Mouse (Mus musculus) olfactory bulb, adult 2 months (tissue): ENCODE measurements around the gene Gapvd1. TPM values are rescaled to one million over a fixed set of nuclear protein-coding genes. Genes with fewer than 3 reads are reported as not detected.
"Not testable (repeated sequence)": the region's sequence is repeated elsewhere in the genome, so short reads cannot be mapped to it uniquely, and the experiment has no call there.

Experiments used
- H3K27ac ChIP-seq: fragments of 200-500 bp; 2 replicates; pipeline ENCODE4 v1.5.1; 2012; ENCODE audit warnings: low read depth, low read length; ENCODE audit not compliant: insufficient read depth
- H3K4me1 ChIP-seq: fragments of 200-500 bp; 2 replicates; pipeline ENCODE4 v1.6.1; 2012; ENCODE audit warnings: low read length; ENCODE audit not compliant: control insufficient read depth, insufficient read depth
- H3K4me3 ChIP-seq: fragments of 200-500 bp; 2 replicates; pipeline ENCODE4 v1.5.1; 2012; ENCODE audit warnings: mild to moderate bottlenecking, low read depth, low read length, moderate library complexity; ENCODE audit not compliant: insufficient read depth
- CTCF ChIP-seq: fragments of 200-500 bp; IDR thresholded peaks from 2 replicates; pipeline ENCODE4 v1.5.1; 2012; ENCODE audit warnings: low read depth, mild to moderate bottlenecking, low read length, moderate library complexity; ENCODE audit not compliant: insufficient read depth
- POLR2A ChIP-seq: fragments of 200-500 bp; IDR thresholded peaks from 2 replicates; pipeline ENCODE4 v1.6.1; 2012; ENCODE audit warnings: mild to moderate bottlenecking, low read depth, low read length, moderate library complexity; ENCODE audit not compliant: insufficient read depth
- WGBS: fragments of 180-500 bp; shearing (Covaris S2); methylation state at CpG from one replicate; pipeline ENCODE4 v1.1.7; 2018; 5-methylcytosine and 5-hydroxymethylcytosine counted together
- polyA plus RNA-seq: library from polyadenylated mRNA; stranded (reverse); fragments of >200 nt; gene quantifications from 2 replicates; pipeline ENCODE4 v1.2.4, GENCODE M21; 2012; ENCODE audit warnings: low replicate concordance; ENCODE audit not compliant: missing spikeins, insufficient read depth, insufficient read length

Gene Gapvd1
- polyA plus RNA-seq, 1 experiment: not detected

DNA sequence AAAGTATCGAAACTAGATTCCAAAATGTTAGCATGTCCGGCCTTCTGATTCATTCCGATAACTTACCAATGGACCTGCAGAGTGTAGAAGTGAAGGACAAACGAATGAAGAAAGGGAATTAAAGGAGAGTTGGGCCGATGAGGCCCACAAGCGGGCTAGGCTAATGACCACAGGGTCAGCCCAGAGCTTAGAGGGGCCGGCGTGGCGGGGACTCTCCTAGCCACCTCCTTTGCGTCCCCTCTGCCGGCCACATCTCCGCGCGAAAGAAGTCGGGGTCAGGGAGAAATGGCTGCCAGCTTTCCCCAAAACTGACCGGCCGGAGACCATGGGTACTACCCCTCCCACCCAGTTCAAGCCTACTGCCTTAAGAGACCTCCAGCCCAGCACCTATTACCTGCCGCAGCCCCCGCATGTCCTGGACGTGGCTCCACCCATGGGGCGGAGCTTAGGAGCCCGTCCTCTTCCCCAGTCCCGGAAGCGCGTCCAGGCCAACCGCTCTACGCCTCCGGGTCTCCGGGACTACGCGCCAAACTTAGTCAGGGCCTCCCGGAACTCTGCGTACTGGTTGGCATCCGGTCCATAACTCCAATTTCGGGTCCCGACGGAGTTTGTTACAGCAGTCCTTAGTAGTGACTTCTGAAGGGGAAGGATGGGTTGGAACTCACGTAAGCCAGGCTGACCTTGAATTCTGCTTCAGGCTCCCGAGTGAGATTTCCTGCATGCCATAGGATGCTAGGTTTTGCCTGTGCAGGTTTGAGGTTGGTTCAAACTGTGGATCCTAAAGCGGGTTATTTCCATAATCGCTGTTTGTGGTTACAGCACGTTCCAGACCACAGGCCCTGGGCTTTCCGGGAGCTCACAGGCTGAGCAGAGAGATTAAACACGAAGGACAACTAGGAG lies 44.6 kb upstream of the Gapvd1 start, which contains the start of gene Rabepk:
Rabepk (minus strand) TSS at position 556 of the 900 bp plus-strand sequence.
- Histone ChIP-seq H3K4me3 (peak within 1 kb of the TSS; percentile 63), H3K27ac (peak within 1 kb of the TSS; percentile 29; the same call in 1 of the 2 replicates), H3K4me1 (peaks cover 8% of the 10 kb centered on the region; the same call in 1 of the 2 replicates)
- TF ChIP-seq CTCF (no peak), POLR2A (peak; percentile 47; the same call in 1 of the 2 replicates)
- WGBS: 4% methylated on average over 44 of the region's 44 CpGs

GRCm38 (mm10) chr2:34795426-34795825 lies 40.4 kb upstream of the Gapvd1 start:
- H3K4me1 ChIP-seq: 0 out of 2 replicates have a peak, but pooled peaks cover 3% of the 10 kb centered on the region
- H3K4me3 ChIP-seq: no peak overlapping the region
- TF ChIP-seq POLR2A: no peak
- no peak for TF ChIP-seq CTCF
- WGBS: 91% methylated on average over 7 of the region's 7 CpGs
- H3K27ac ChIP-seq: no peak overlapping the region

DNA sequence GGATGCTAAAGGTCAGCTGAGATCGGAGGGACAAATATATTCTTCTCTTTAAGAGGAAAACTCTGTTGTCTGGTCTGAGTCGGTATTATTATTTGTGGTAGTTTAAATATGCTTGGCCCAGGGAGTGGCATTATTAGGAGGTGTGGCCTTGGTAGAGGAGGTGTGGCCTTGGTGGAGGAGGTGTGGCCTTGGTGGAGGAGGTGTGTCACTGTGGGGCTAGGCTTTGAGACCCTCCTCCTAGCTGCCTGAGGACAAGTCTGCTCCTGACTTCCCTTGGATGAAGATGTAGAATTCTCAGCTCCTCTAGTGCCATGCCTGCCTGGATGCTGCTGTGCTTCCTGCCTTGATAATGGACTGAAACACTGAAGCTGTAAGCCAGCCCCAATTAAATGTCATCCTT lies 39.5 kb upstream of the Gapvd1 start:
- TF ChIP-seq POLR2A: no peak
- TF ChIP-seq CTCF: no peak
- Histone ChIP-seq H3K27ac (no peak overlapping the region), H3K4me3 (no peak overlapping the region), H3K4me1 (no peaks in the 10 kb centered on the region)
- 97% methylated on average over 2 of the region's 2 CpGs for WGBS

DNA sequence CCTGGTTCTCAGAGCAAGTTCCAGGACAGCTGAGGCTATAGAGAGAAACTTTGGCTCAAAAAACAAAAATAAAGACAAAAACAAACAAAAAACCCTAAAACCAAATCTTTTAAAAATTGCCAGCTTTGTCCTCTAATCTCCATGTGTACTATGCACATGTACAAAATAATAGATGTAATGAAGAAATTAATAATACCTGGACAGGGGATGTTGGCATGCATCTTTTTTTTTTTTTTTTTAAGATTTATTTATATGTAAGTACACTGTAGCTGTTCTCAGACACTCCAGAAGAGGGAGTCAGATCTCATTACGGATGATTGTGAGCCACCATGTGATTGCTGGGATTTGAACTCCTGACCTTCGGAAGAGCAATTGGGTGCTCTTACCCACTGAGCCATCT lies 37.5 kb upstream of the Gapvd1 start:
- not testable (repeated sequence) for H3K27ac ChIP-seq, H3K4me3 ChIP-seq, H3K4me1 ChIP-seq
- WGBS: 92% methylated on average over 2 of the region's 2 CpGs

- H3K4me1 ChIP-seq: no peaks in the 10 kb centered on the region
- 95% methylated on average over 8 of the region's 8 CpGs for WGBS
- TF ChIP-seq CTCF (no peak), POLR2A (no peak)
- H3K4me3 ChIP-seq: no peak overlapping the region; the same call in 1 of the 2 replicates
- no peak overlapping the region for H3K27ac ChIP-seq
Observed at GRCm38 (mm10) chr2:34790282-34790681, 35.2 kb upstream of the Gapvd1 start.

- TF ChIP-seq CTCF (no peak), POLR2A (no peak)
- H3K4me3 ChIP-seq: no peak overlapping the region
- no peaks in the 10 kb centered on the region for H3K4me1 ChIP-seq
- no peak overlapping the region for H3K27ac ChIP-seq
- 82% methylated on average over 2 of the region's 2 CpGs for WGBS
Observed at GRCm38 (mm10) chr2:34784085-34784484, 29.1 kb upstream of the Gapvd1 start.

GRCm38 (mm10) chr2:34783064-34784020 lies 28.3 kb upstream of the Gapvd1 start:
- no peak overlapping the region for H3K27ac ChIP-seq
- H3K4me3 ChIP-seq: no peak overlapping the region
- H3K4me1 ChIP-seq: no peaks in the 10 kb centered on the region
- TF ChIP-seq POLR2A (no peak), CTCF (no peak)
- 91% methylated on average over 14 of the region's 14 CpGs for WGBS

DNA sequence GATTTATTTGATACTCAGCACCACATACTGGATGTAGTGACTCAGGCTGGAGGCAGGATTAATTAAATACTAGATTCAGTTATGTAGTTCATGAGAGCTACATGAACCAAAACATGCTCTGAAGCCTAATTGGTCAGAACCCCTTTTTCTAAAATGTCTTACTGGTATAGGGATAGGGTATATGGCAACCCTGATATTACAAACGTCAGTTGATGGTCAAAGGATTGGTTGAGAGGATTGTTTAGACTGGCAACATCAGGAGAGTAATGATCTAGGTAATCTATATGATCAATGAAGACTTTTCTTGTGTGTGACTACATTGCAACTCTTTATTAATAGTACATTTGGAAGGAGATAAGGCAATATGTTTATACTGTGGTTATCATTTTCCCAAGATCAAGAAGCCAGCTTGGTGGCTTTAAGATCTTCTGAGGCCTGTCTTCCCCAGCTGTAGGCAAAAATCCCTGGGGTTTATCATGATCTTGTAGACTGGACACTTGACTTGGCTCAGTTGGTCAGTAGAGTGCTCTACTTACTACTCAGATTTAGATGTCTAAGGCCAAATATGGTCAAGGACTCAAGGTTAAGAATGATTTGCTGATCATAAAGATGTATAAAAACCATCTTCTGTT lies 22.3 kb upstream of the Gapvd1 start:
- 56% methylated on average over 1 of the region's 1 CpGs for WGBS
- Histone ChIP-seq H3K4me1 (peaks cover 6% of the 10 kb centered on the region), H3K27ac (no peak overlapping the region), H3K4me3 (no peak overlapping the region)
- TF ChIP-seq POLR2A (no peak), CTCF (no peak)
